Comparison of ENCODE assay signal across 9 mouse cellular contexts in the genomic region with DNA sequence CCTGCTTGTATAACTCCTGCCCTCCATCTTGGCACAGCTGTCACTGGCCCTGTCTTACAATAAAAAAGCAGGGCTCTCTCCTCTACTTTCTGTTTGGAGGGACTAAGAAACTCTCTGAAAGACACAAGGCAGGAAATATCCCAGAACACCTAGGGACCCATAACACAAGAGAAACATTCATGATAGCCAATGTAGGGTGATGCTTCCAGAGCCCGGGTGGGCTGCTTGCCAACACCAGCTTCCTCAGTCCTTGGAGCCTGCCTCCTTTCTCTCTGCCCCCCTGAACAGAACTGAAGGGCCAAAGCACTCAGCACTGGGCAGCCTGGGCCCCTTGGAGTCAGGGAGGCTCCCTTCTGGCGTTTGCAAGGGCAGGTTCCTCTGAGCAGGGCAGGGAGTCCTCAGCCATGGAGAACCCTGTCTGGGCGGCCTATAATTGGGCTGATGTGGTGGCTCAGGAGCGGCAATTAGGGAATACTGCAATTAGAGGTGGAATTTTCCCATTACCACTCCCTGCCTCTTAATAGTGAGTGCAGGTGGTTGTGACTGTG. TPM values are rescaled to one million over a fixed set of nuclear protein-coding genes. Genes with fewer than 3 reads are reported as not detected.
DNase-seq lines count a peak whose midpoint lies in the region; ATAC-seq lines count a peak whose summit lies in the region.
"Had no signal": no experiment of that assay in that cellular context is flagged by ENCODE, and none has a peak within 500 bp of the region (broad histone marks: within the 10 kb centered on the region; RNA-seq: fewer than 3 reads in every experiment).

No protein-coding gene starts in this region.

- peaks cover 22% of the 10 kb centered on the region for H3K27me3 ChIP-seq in hindbrain, embryonic 15.5 days
- peaks cover 49% of the 10 kb centered on the region for H3K27me3 ChIP-seq in midbrain, embryonic 12.5 days

- no peak overlapping the region for H3K9ac ChIP-seq in hindbrain, embryonic 15.5 days
- no peak overlapping the region for H3K9ac ChIP-seq in midbrain, embryonic 12.5 days (replicated peaks)

- peak; percentile 55 for ATAC-seq in hindbrain, embryonic 15.5 days (ENCODE audit: low FRiP score, low read depth)
- 0 out of 2 replicates have a peak, but pooled peaks have one; percentile 35 for ATAC-seq in midbrain, embryonic 12.5 days (ENCODE audit: low FRiP score, low read depth)

- DNase-seq in layer of hippocampus, postnatal 10 days (ENCODE audit: low spot score in 2 of 2), result peak; percentile 30 to 32
- DNase-seq in layer of hippocampus, postnatal 36 days, result no peak
- DNase-seq in cerebellum, adult 18-20 months, result peak; percentile 68 to 72
- DNase-seq in yolk sac, embryonic 10.5 days (ENCODE audit: low spot score), result no peak
- DNase-seq in left cerebral cortex, adult 18-20 months (ENCODE audit: low spot score in 2 of 2), result no peak
- DNase-seq in embryo, embryonic 9.5 days (ENCODE audit: extremely low spot score), result no peak

- 28% methylated on average over 4 of the region's 4 CpGs for WGBS in hindbrain, embryonic 15.5 days
- WGBS in midbrain, embryonic 12.5 days, result 38% methylated on average over 4 of the region's 4 CpGs

- H3K4me1 ChIP-seq in hindbrain, embryonic 15.5 days (replicated peaks), result peaks cover 34% of the 10 kb centered on the region
- H3K4me1 ChIP-seq in midbrain, embryonic 12.5 days, result peaks cover 33% of the 10 kb centered on the region

- H3K4me2 ChIP-seq in hindbrain, embryonic 15.5 days, result 0 out of 2 replicates have a peak overlapping the region, but pooled peaks have one; percentile 1
- H3K4me2 ChIP-seq in midbrain, embryonic 12.5 days (replicated peaks), result no peak overlapping the region

- no peaks in the 10 kb centered on the region for H3K9me3 ChIP-seq in hindbrain, embryonic 15.5 days
- H3K9me3 ChIP-seq in midbrain, embryonic 12.5 days, result no peaks in the 10 kb centered on the region

- no peak overlapping the region for H3K4me3 ChIP-seq in hindbrain, embryonic 15.5 days
- H3K4me3 ChIP-seq in midbrain, embryonic 12.5 days, result no peak overlapping the region

- peak overlapping the region; percentile 58 for H3K27ac ChIP-seq in hindbrain, embryonic 15.5 days (replicated peaks)
- H3K27ac ChIP-seq in midbrain, embryonic 12.5 days (replicated peaks), result no peak overlapping the region

- H3K36me3 ChIP-seq in hindbrain, embryonic 15.5 days, result no peaks in the 10 kb centered on the region
- no peaks in the 10 kb centered on the region for H3K36me3 ChIP-seq in midbrain, embryonic 12.5 days

RNA-seq across cellular contexts. Expression of a gene that starts 5.4 kb away (rescaled TPM):
- total RNA-seq in layer of hippocampus, postnatal 10 days (2021), result 10 to 100 TPM; 14.2 to 14.5 TPM
- 10 to 100 TPM; 21.4 to 23.5 TPM for total RNA-seq in layer of hippocampus, postnatal 36 days (2021)
- polyA plus RNA-seq in hindbrain, embryonic 15.5 days (2015; fragmentation: Nextera tagmentation; extraction: Ambion mirVana), result 10.7 and 13.0 TPM in 2 replicates
- 2.7 and 3.5 TPM in 2 replicates for polyA plus RNA-seq in midbrain, embryonic 12.5 days (2016; fragmentation: Nextera tagmentation; extraction: Ambion mirVana)
- 10 to 100 TPM; 63.0 to 81.5 TPM for total RNA-seq in left cerebral cortex, adult 18-20 months (2021)
- total RNA-seq: heart, postnatal 14 days had no signal

Comparison
In these comparisons a context has a peak if more than half of its experiments do, and no peak if none do; other contexts are left out.
1. DNase-seq: peak in layer of hippocampus, postnatal 10 days (2 of 2) and cerebellum, adult 18-20 months (2 of 2); none in layer of hippocampus, postnatal 36 days (0 of 2), yolk sac, embryonic 10.5 days (single experiment), left cerebral cortex, adult 18-20 months (0 of 2) and embryo, embryonic 9.5 days (single experiment).